Mouse (Mus musculus): Measurements from ENCODE around the gene Socs4. TPM values are rescaled to one million over a fixed set of nuclear protein-coding genes. Genes with fewer than 3 reads are reported as not detected.

The Socs4 gene
- total RNA-seq, 1 experiment: 6.7 TPM

- TF ChIP-seq ZNF384 (IDR thresholded peaks at IDR 0.05; ENCODE audit: low read depth, low read length): no peak
- no peak for TF ChIP-seq CHD2 (IDR thresholded peaks at IDR 0.05; ENCODE audit: low read depth, low read length)
- TF ChIP-seq ZC3H11A (IDR thresholded peaks at IDR 0.05; ENCODE audit: borderline replicate concordance, low read depth, low read length): no peak
- no peak for TF ChIP-seq HCFC1 (IDR thresholded peaks at IDR 0.05; ENCODE audit: borderline replicate concordance, insufficient read depth, low read length)
- TF ChIP-seq MAFK (IDR thresholded peaks at IDR 0.05; ENCODE audit: insufficient read depth, low read depth, low read length): no peak
- no peak overlapping the region for H3K27ac ChIP-seq (ENCODE audit: insufficient read depth, low read depth, low read length, poor library complexity, severe bottlenecking)
- DNase-seq (ENCODE audit: low read depth, low spot score): no peak
- in situ Hi-C loops (cut with MboI; ENCODE audit: low sequenced_read_pairs in 2 of 2, unreplicated experiment in 2 of 2): no loop called here
- 0 out of 4 replicates have a peak, but pooled peaks cover 0 to 2% of the 10 kb centered on the region in 2 experiments for H3K4me1 ChIP-seq (ENCODE audit: control insufficient read depth in 2 of 2, insufficient read depth in 2 of 2, low read length in 2 of 2, poor library complexity in 1 of 2)
- no peaks in the 10 kb centered on the region for H3K9me3 ChIP-seq (ENCODE audit: control insufficient read depth, insufficient read depth, low read depth, low read length)
- no peak overlapping the region for H3K4me3 ChIP-seq (ENCODE audit: insufficient read depth in 1 of 2, low read depth in 1 of 2, low read length in 2 of 2, poor library complexity in 1 of 2, severe bottlenecking in 1 of 2)
- H3K9ac ChIP-seq (ENCODE audit: insufficient read depth, low read depth, low read length, poor library complexity, severe bottlenecking): no peak overlapping the region
- no peaks in the 10 kb centered on the region for H3K36me3 ChIP-seq (ENCODE audit: control insufficient read depth, insufficient read depth, low read length, poor library complexity, severe bottlenecking)
Observed at GRCm38 (mm10) chr14:47234526-47235250, 42.0 kb upstream of the Socs4 start.

- no peak overlapping the region for H3K27ac ChIP-seq (ENCODE audit: insufficient read depth, low read depth, low read length, poor library complexity, severe bottlenecking)
- in situ Hi-C loops (cut with MboI; ENCODE audit: low sequenced_read_pairs in 2 of 2, unreplicated experiment in 2 of 2): no loop called here
- no peaks in the 10 kb centered on the region for H3K9me3 ChIP-seq (ENCODE audit: control insufficient read depth, insufficient read depth, low read depth, low read length)
- H3K4me1 ChIP-seq (ENCODE audit: control insufficient read depth in 2 of 2, insufficient read depth in 2 of 2, low read length in 2 of 2, poor library complexity in 1 of 2): 0 out of 4 replicates have a peak, but pooled peaks cover 0 to 2% of the 10 kb centered on the region in 2 experiments
- DNase-seq (ENCODE audit: low read depth, low spot score): no peak
- peaks cover 9% of the 10 kb centered on the region for H3K36me3 ChIP-seq (ENCODE audit: control insufficient read depth, insufficient read depth, low read length, poor library complexity, severe bottlenecking)
- TF ChIP-seq ZC3H11A (IDR thresholded peaks at IDR 0.05; ENCODE audit: borderline replicate concordance, low read depth, low read length) (no peak), HCFC1 (IDR thresholded peaks at IDR 0.05; ENCODE audit: borderline replicate concordance, insufficient read depth, low read length) (no peak), ZNF384 (IDR thresholded peaks at IDR 0.05; ENCODE audit: low read depth, low read length) (no peak), MAFK (IDR thresholded peaks at IDR 0.05; ENCODE audit: insufficient read depth, low read depth, low read length) (no peak), CHD2 (IDR thresholded peaks at IDR 0.05; ENCODE audit: low read depth, low read length) (no peak)
- no peak overlapping the region for H3K9ac ChIP-seq (ENCODE audit: insufficient read depth, low read depth, low read length, poor library complexity, severe bottlenecking)
- no peak overlapping the region for H3K4me3 ChIP-seq (ENCODE audit: insufficient read depth in 1 of 2, low read depth in 1 of 2, low read length in 2 of 2, poor library complexity in 1 of 2, severe bottlenecking in 1 of 2)
Observed at GRCm38 (mm10) chr14:47236491-47236890, 40.2 kb upstream of the Socs4 start.

- Histone ChIP-seq H3K4me3 (ENCODE audit: insufficient read depth in 1 of 2, low read depth in 1 of 2, low read length in 2 of 2, poor library complexity in 1 of 2, severe bottlenecking in 1 of 2) (no peak overlapping the region), H3K9me3 (ENCODE audit: control insufficient read depth, insufficient read depth, low read depth, low read length) (no peaks in the 10 kb centered on the region), H3K27ac (ENCODE audit: insufficient read depth, low read depth, low read length, poor library complexity, severe bottlenecking) (no peak overlapping the region), H3K4me1 (ENCODE audit: control insufficient read depth in 2 of 2, insufficient read depth in 2 of 2, low read length in 2 of 2, poor library complexity in 1 of 2) (0 out of 4 replicates have a peak, but pooled peaks cover 0 to 2% of the 10 kb centered on the region in 2 experiments), H3K36me3 (ENCODE audit: control insufficient read depth, insufficient read depth, low read length, poor library complexity, severe bottlenecking) (peaks cover 11% of the 10 kb centered on the region), H3K9ac (ENCODE audit: insufficient read depth, low read depth, low read length, poor library complexity, severe bottlenecking) (no peak overlapping the region)
- in situ Hi-C loops (cut with MboI; ENCODE audit: low sequenced_read_pairs in 2 of 2, unreplicated experiment in 2 of 2): no loop called here
- no peak for TF ChIP-seq ZNF384 (IDR thresholded peaks at IDR 0.05; ENCODE audit: low read depth, low read length)
- TF ChIP-seq ZC3H11A (IDR thresholded peaks at IDR 0.05; ENCODE audit: borderline replicate concordance, low read depth, low read length): no peak
- TF ChIP-seq HCFC1 (IDR thresholded peaks at IDR 0.05; ENCODE audit: borderline replicate concordance, insufficient read depth, low read length): no peak
- no peak for TF ChIP-seq MAFK (IDR thresholded peaks at IDR 0.05; ENCODE audit: insufficient read depth, low read depth, low read length)
- TF ChIP-seq CHD2 (IDR thresholded peaks at IDR 0.05; ENCODE audit: low read depth, low read length): no peak
- no peak for DNase-seq (ENCODE audit: low read depth, low spot score)
Observed at GRCm38 (mm10) chr14:47237286-47237685, 39.4 kb upstream of the Socs4 start.

GRCm38 (mm10) chr14:47240600-47240999 lies 36.1 kb upstream of the Socs4 start:
- Histone ChIP-seq H3K4me1 (ENCODE audit: control insufficient read depth in 2 of 2, insufficient read depth in 2 of 2, low read length in 2 of 2, poor library complexity in 1 of 2) (0 out of 4 replicates have a peak, but pooled peaks cover 0 to 2% of the 10 kb centered on the region in 2 experiments), H3K4me3 (ENCODE audit: insufficient read depth in 1 of 2, low read depth in 1 of 2, low read length in 2 of 2, poor library complexity in 1 of 2, severe bottlenecking in 1 of 2) (no peak overlapping the region), H3K36me3 (ENCODE audit: control insufficient read depth, insufficient read depth, low read length, poor library complexity, severe bottlenecking) (peaks cover 19% of the 10 kb centered on the region), H3K9ac (ENCODE audit: insufficient read depth, low read depth, low read length, poor library complexity, severe bottlenecking) (no peak overlapping the region), H3K9me3 (ENCODE audit: control insufficient read depth, insufficient read depth, low read depth, low read length) (no peaks in the 10 kb centered on the region), H3K27ac (ENCODE audit: insufficient read depth, low read depth, low read length, poor library complexity, severe bottlenecking) (no peak overlapping the region)
- in situ Hi-C loops (cut with MboI; ENCODE audit: low sequenced_read_pairs in 2 of 2, unreplicated experiment in 2 of 2): no loop called here
- no peak for TF ChIP-seq HCFC1 (IDR thresholded peaks at IDR 0.05; ENCODE audit: borderline replicate concordance, insufficient read depth, low read length)
- no peak for TF ChIP-seq ZNF384 (IDR thresholded peaks at IDR 0.05; ENCODE audit: low read depth, low read length)
- no peak for TF ChIP-seq ZC3H11A (IDR thresholded peaks at IDR 0.05; ENCODE audit: borderline replicate concordance, low read depth, low read length)
- TF ChIP-seq CHD2 (IDR thresholded peaks at IDR 0.05; ENCODE audit: low read depth, low read length): no peak
- TF ChIP-seq MAFK (IDR thresholded peaks at IDR 0.05; ENCODE audit: insufficient read depth, low read depth, low read length): no peak
- no peak for DNase-seq (ENCODE audit: low read depth, low spot score)

Data from ES-E14 (cell line).